Mouse (Mus musculus) embryonic facial prominence, embryonic 13.5 days (tissue): ENCODE data around the gene Slc25a16. TPM values are rescaled to one million over a fixed set of nuclear protein-coding genes. Genes with fewer than 3 reads are reported as not detected.
"Not testable (repeated sequence)": the region's sequence is repeated elsewhere in the genome, so short reads cannot be mapped to it uniquely, and the experiment has no call there.

Experiments used
- ATAC-seq: fragments of 200-750 bp; cut with Nextera tagmentation; 2 replicates; pipeline ENCODE4 v1.8.0; 2017; ENCODE audit warnings: low read depth; ENCODE audit not compliant: insufficient number of reproducible peaks, insufficient read depth, low FRiP score, low TSS enrichment
- H3K27ac ChIP-seq: fragments of 300-500 bp; sonication (generic); 2 replicates; pipeline ENCODE4 v1.5.1; 2015; ENCODE audit warnings: moderate library complexity, mild to moderate bottlenecking, inconsistent platforms
- H3K27me3 ChIP-seq: fragments of 300-500 bp; sonication (generic); 2 replicates; pipeline ENCODE4 v1.6.1; 2015; ENCODE audit warnings: mild to moderate bottlenecking, inconsistent platforms
- H3K36me3 ChIP-seq: fragments of 300-500 bp; sonication (generic); 2 replicates; pipeline ENCODE4 v1.6.1; 2015; ENCODE audit warnings: mild to moderate bottlenecking, inconsistent platforms
- H3K4me1 ChIP-seq: fragments of 300-500 bp; sonication (generic); 2 replicates; pipeline ENCODE4 v1.6.1; 2015; ENCODE audit warnings: inconsistent platforms
- H3K4me2 ChIP-seq: fragments of 300-500 bp; sonication (generic); 2 replicates; pipeline ENCODE4 v1.6.1; 2015; ENCODE audit warnings: moderate library complexity, mild to moderate bottlenecking, inconsistent platforms
- H3K4me3 ChIP-seq: fragments of 300-500 bp; sonication (generic); 2 replicates; pipeline ENCODE4 v1.5.1; 2015; ENCODE audit warnings: mild to moderate bottlenecking, inconsistent platforms
- H3K9ac ChIP-seq: fragments of 300-500 bp; sonication (generic); 2 replicates; pipeline ENCODE4 v1.6.1; 2015; ENCODE audit warnings: mild to moderate bottlenecking, inconsistent platforms
- H3K9me3 ChIP-seq: fragments of 300-500 bp; sonication (generic); 2 replicates; pipeline ENCODE4 v1.6.1; 2016; ENCODE audit warnings: inconsistent platforms
- WGBS: fragments of 180-500 bp; shearing (Covaris S2); methylation state at CpG from one replicate; pipeline ENCODE4 v1.1.7; 2015; ENCODE audit warnings: mixed read lengths; 5-methylcytosine and 5-hydroxymethylcytosine counted together
- polyA plus RNA-seq: library from polyadenylated mRNA; unstranded; fragments of >200 nt; fragmentation: Nextera tagmentation; extraction: Ambion mirVana; gene quantifications from 2 replicates; pipeline ENCODE4 v1.2.1, GENCODE M21; 2015

Gene Slc25a16
- polyA plus RNA-seq, 1 experiment from 2014 or later: 11.5 TPM

GRCm38 (mm10) chr10:62908896-62909295 lies 11.5 kb upstream of the Slc25a16 start, which contains the start of gene Tet1:
Tet1 (minus strand) TSS chr10:62908996.
- WGBS: no CpG with 5 or more reads among the region's 1 CpGs

GRCm38 (mm10) chr10:62911120-62911519 lies 9.3 kb upstream of the Slc25a16 start:
- WGBS: 87% methylated on average over 2 of the region's 2 CpGs
- Histone ChIP-seq H3K27me3 (no peaks in the 10 kb centered on the region), H3K4me2 (no peak overlapping the region), H3K9ac (no peak overlapping the region), H3K27ac (no peak overlapping the region), H3K4me3 (no peak overlapping the region), H3K9me3 (no peaks in the 10 kb centered on the region), H3K36me3 (no peaks in the 10 kb centered on the region), H3K4me1 (no peaks in the 10 kb centered on the region)
- ATAC-seq: no peak

More at GRCm38 (mm10) chr10:62908896-62909295, 11.5 kb upstream of the Slc25a16 start, which contains the start of gene Tet1:
- ATAC-seq, H3K36me3 ChIP-seq, H3K9me3 ChIP-seq, H3K27me3 ChIP-seq, H3K9ac ChIP-seq, H3K4me1 ChIP-seq, H3K27ac ChIP-seq, H3K4me2 ChIP-seq, H3K4me3 ChIP-seq: not testable (repeated sequence)

- Histone ChIP-seq H3K27ac (no peak overlapping the region), H3K36me3 (no peaks in the 10 kb centered on the region), H3K4me2 (no peak overlapping the region), H3K4me3 (no peak overlapping the region), H3K9me3 (no peaks in the 10 kb centered on the region), H3K9ac (no peak overlapping the region), H3K4me1 (peaks cover 14% of the 10 kb centered on the region), H3K27me3 (no peaks in the 10 kb centered on the region)
- 78% methylated on average over 3 of the region's 3 CpGs for WGBS
- no peak for ATAC-seq
These were observed 1.4 kb upstream of the Slc25a16 start for GRCm38 (mm10) chr10:62918985-62919384.

GRCm38 (mm10) chr10:62920766-62921156 lies 328 bp downstream of the Slc25a16 start:
- Histone ChIP-seq H3K9ac (peak overlapping the region; percentile 97), H3K27me3 (no peaks in the 10 kb centered on the region), H3K9me3 (no peaks in the 10 kb centered on the region), H3K4me2 (peak overlapping the region; percentile 82), H3K36me3 (no peaks in the 10 kb centered on the region), H3K4me1 (peaks cover 17% of the 10 kb centered on the region), H3K4me3 (peak overlapping the region; percentile 100), H3K27ac (peak overlapping the region; percentile 80)
- WGBS: under 1% methylated on average over 29 of the region's 29 CpGs
- ATAC-seq: peak; percentile 35; the same call in 1 of the 2 replicates

GRCm38 (mm10) chr10:62924096-62924635 lies 3.7 kb downstream of the Slc25a16 start:
- no peak for ATAC-seq
- Histone ChIP-seq H3K9me3 (no peaks in the 10 kb centered on the region), H3K4me2 (no peak overlapping the region), H3K27ac (no peak overlapping the region), H3K27me3 (no peaks in the 10 kb centered on the region), H3K4me3 (no peak overlapping the region), H3K4me1 (peaks cover 17% of the 10 kb centered on the region), H3K9ac (no peak overlapping the region), H3K36me3 (peaks cover 14% of the 10 kb centered on the region)
- 86% methylated on average over 4 of the region's 4 CpGs for WGBS

- H3K27ac ChIP-seq: no peak overlapping the region
- peaks cover 68% of the 10 kb centered on the region for H3K36me3 ChIP-seq
- H3K4me1 ChIP-seq: no peaks in the 10 kb centered on the region
- WGBS: 97% methylated on average over 1 of the region's 1 CpGs
- no peak overlapping the region for H3K9ac ChIP-seq
- H3K4me2 ChIP-seq: no peak overlapping the region
- no peak overlapping the region for H3K4me3 ChIP-seq
- no peaks in the 10 kb centered on the region for H3K27me3 ChIP-seq
- H3K9me3 ChIP-seq: no peaks in the 10 kb centered on the region
- no peak for ATAC-seq
These were observed 11.9 kb downstream of the Slc25a16 start for GRCm38 (mm10) chr10:62932381-62932780.

GRCm38 (mm10) chr10:62944975-62945580 lies 24.6 kb downstream of the Slc25a16 start:
- H3K9me3 ChIP-seq: no peaks in the 10 kb centered on the region
- H3K4me2 ChIP-seq: no peak overlapping the region
- H3K27ac ChIP-seq: no peak overlapping the region
- no peak overlapping the region for H3K9ac ChIP-seq
- no peak for ATAC-seq
- no peaks in the 10 kb centered on the region for H3K4me1 ChIP-seq
- no peak overlapping the region for H3K4me3 ChIP-seq
- whole genome bisulfite sequencing: 87% methylated on average over 10 of the region's 10 CpGs
- peaks cover 49% of the 10 kb centered on the region for H3K36me3 ChIP-seq
- H3K27me3 ChIP-seq: no peaks in the 10 kb centered on the region

GRCm38 (mm10) chr10:62946738-62947471 lies 26.5 kb downstream of the Slc25a16 start, which contains the start of gene Dna2:
Dna2 (plus strand) TSS chr10:62947026.
- peak; percentile 84 for ATAC-seq
- under 1% methylated on average over 68 of the region's 68 CpGs for whole genome bisulfite sequencing
- Histone ChIP-seq H3K4me1 (no peaks in the 10 kb centered on the region), H3K4me2 (peak within 1 kb of the TSS; percentile 78), H3K9me3 (no peaks in the 10 kb centered on the region), H3K9ac (peak within 1 kb of the TSS; percentile 81), H3K36me3 (peaks cover 54% of the 10 kb centered on the region), H3K27ac (peak within 1 kb of the TSS; percentile 83), H3K27me3 (no peaks in the 10 kb centered on the region), H3K4me3 (peak within 1 kb of the TSS; percentile 69)

- Histone ChIP-seq H3K9ac (no peak overlapping the region), H3K4me3 (no peak overlapping the region), H3K27me3 (no peaks in the 10 kb centered on the region), H3K4me1 (no peaks in the 10 kb centered on the region), H3K9me3 (no peaks in the 10 kb centered on the region), H3K27ac (no peak overlapping the region), H3K36me3 (peaks cover 43% of the 10 kb centered on the region), H3K4me2 (no peak overlapping the region)
- no peak for ATAC-seq
- WGBS: 92% methylated on average over 7 of the region's 7 CpGs
These were observed 28.1 kb downstream of the Slc25a16 start for GRCm38 (mm10) chr10:62948551-62948950.

GRCm38 (mm10) chr10:62963956-62964355 lies 43.5 kb downstream of the Slc25a16 start:
- 94% methylated on average over 7 of the region's 7 CpGs for WGBS
- Histone ChIP-seq H3K4me2 (no peak overlapping the region), H3K36me3 (peaks cover 85% of the 10 kb centered on the region), H3K9ac (no peak overlapping the region), H3K4me1 (no peaks in the 10 kb centered on the region), H3K27ac (no peak overlapping the region), H3K4me3 (no peak overlapping the region), H3K9me3 (no peaks in the 10 kb centered on the region), H3K27me3 (no peaks in the 10 kb centered on the region)
- no peak for ATAC-seq

- no peak for ATAC-seq
- no peak overlapping the region for H3K4me3 ChIP-seq
- 92% methylated on average over 11 of the region's 11 CpGs for WGBS
- no peaks in the 10 kb centered on the region for H3K9me3 ChIP-seq
- H3K36me3 ChIP-seq: peaks cover 84% of the 10 kb centered on the region
- H3K9ac ChIP-seq: no peak overlapping the region
- H3K27ac ChIP-seq: no peak overlapping the region
- no peaks in the 10 kb centered on the region for H3K4me1 ChIP-seq
- H3K4me2 ChIP-seq: no peak overlapping the region
- H3K27me3 ChIP-seq: no peaks in the 10 kb centered on the region
These were observed 45.4 kb downstream of the Slc25a16 start for GRCm38 (mm10) chr10:62965796-62966195.

- WGBS: 94% methylated on average over 15 of the region's 15 CpGs
- no peak overlapping the region for H3K4me2 ChIP-seq
- H3K9me3 ChIP-seq: no peaks in the 10 kb centered on the region
These were observed 45.9 kb downstream of the Slc25a16 start for GRCm38 (mm10) chr10:62966291-62966690.

More at GRCm38 (mm10) chr10:62966291-62966690, 45.9 kb downstream of the Slc25a16 start:
- no peak overlapping the region for H3K27ac ChIP-seq
- no peak overlapping the region for H3K9ac ChIP-seq
- no peak for ATAC-seq
- H3K36me3 ChIP-seq: peaks cover 79% of the 10 kb centered on the region
- H3K27me3 ChIP-seq: no peaks in the 10 kb centered on the region
- H3K4me3 ChIP-seq: no peak overlapping the region
- no peaks in the 10 kb centered on the region for H3K4me1 ChIP-seq
